Mouse (Mus musculus) small intestine, adult 2 months (tissue): ENCODE measurements around the gene Pmm2. TPM values are rescaled to one million over a fixed set of nuclear protein-coding genes. Genes with fewer than 3 reads are reported as not detected.

ENCODE experiments used
- H3K27ac ChIP-seq: fragments of 200-500 bp; 2 replicates; pipeline ENCODE4 v1.5.1; 2012; ENCODE audit warnings: low read depth, low read length, control low read depth, inconsistent platforms; ENCODE audit not compliant: insufficient read depth
- H3K27me3 ChIP-seq: fragments of 200-500 bp; 2 replicates; pipeline ENCODE4 v1.6.1; 2012; ENCODE audit warnings: mild to moderate bottlenecking, moderate library complexity, low read length, inconsistent platforms; ENCODE audit not compliant: control insufficient read depth, insufficient read depth
- H3K36me3 ChIP-seq: fragments of 200-500 bp; 2 replicates; pipeline ENCODE4 v1.6.1; 2012; ENCODE audit warnings: mild to moderate bottlenecking, low read length, control low read depth, inconsistent platforms; ENCODE audit not compliant: control insufficient read depth, insufficient read depth
- H3K4me1 ChIP-seq: fragments of 200-500 bp; 2 replicates; pipeline ENCODE4 v1.6.1; 2012; ENCODE audit warnings: low read length, inconsistent platforms, mixed read lengths; ENCODE audit not compliant: control insufficient read depth, insufficient read depth, insufficient read length
- H3K4me3 ChIP-seq: fragments of 200-500 bp; 2 replicates; pipeline ENCODE4 v1.5.1; 2012; ENCODE audit warnings: low read depth, mild to moderate bottlenecking, control low read depth, inconsistent platforms, low read length, moderate library complexity
- CTCF ChIP-seq: fragments of 200-500 bp; IDR thresholded peaks from 2 replicates; pipeline ENCODE4 v1.5.1; 2012; ENCODE audit warnings: low read depth, mild to moderate bottlenecking, control low read depth, inconsistent platforms, low read length, moderate library complexity, mixed read lengths; ENCODE audit not compliant: insufficient replicate concordance, insufficient read length; ENCODE audit errors: extremely low read depth
- POLR2A ChIP-seq: fragments of 200-500 bp; IDR thresholded peaks from 2 replicates; pipeline ENCODE4 v1.6.1; 2012; ENCODE audit warnings: low read depth, mild to moderate bottlenecking, control low read depth, inconsistent platforms, low read length, moderate library complexity
- WGBS: fragments of 180-500 bp; shearing (Covaris S2); methylation state at CpG from one replicate; pipeline ENCODE4 v1.1.7; 2018; 5-methylcytosine and 5-hydroxymethylcytosine counted together
- polyA plus RNA-seq: library from polyadenylated mRNA; depleted of rRNA; stranded (reverse); fragments of >200 nt; gene quantifications from 2 replicates; pipeline ENCODE4 v1.2.3, GENCODE M21; 2012

Pmm2 gene
- polyA plus RNA-seq, 1 experiment = 240 TPM

DNA sequence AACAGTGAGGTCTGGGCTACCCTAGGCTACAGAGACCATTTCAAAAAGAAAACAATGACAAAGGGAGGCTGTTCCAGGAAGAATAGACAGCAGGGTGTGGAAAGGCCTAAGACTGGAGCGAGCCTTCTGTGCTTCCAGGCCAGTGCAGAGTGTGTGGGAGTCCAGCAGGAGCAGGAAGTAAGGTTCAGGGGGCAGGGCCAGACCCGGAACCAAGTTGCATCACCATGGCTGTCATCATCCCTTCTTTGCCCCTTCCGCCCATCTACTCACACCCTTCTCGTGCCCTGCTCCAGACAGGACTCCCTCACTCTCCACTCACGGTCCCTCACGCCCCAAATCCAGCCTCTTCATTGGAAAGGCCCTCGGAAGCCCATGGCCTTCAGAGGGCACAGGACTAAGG lies 29.8 kb downstream of the Pmm2 start:
- Histone ChIP-seq H3K4me1 (peaks cover 24% of the 10 kb centered on the region), H3K36me3 (peaks cover 12% of the 10 kb centered on the region), H3K4me3 (no peak overlapping the region), H3K27ac (peak overlapping the region; percentile 12; the same call in 1 of the 2 replicates), H3K27me3 (no peaks in the 10 kb centered on the region)
- 52% methylated on average over 7 of the region's 7 CpGs for WGBS
- TF ChIP-seq CTCF (no peak), POLR2A (no peak)

- Histone ChIP-seq H3K27ac (peak overlapping the region; percentile 7; the same call in 1 of the 2 replicates), H3K36me3 (peaks cover 7% of the 10 kb centered on the region), H3K4me3 (no peak overlapping the region), H3K27me3 (no peaks in the 10 kb centered on the region), H3K4me1 (peaks cover 24% of the 10 kb centered on the region)
- no peak for TF ChIP-seq CTCF
- no peak for TF ChIP-seq POLR2A
- 58% methylated on average over 4 of the region's 4 CpGs for WGBS
Measured at GRCm38 (mm10) chr16:8667814-8668213, 30.3 kb downstream of the Pmm2 start.

- Histone ChIP-seq H3K27ac (no peak overlapping the region), H3K36me3 (peaks cover 3% of the 10 kb centered on the region; the same call in 1 of the 2 replicates), H3K4me3 (no peak overlapping the region), H3K27me3 (no peaks in the 10 kb centered on the region), H3K4me1 (peaks cover 24% of the 10 kb centered on the region)
- TF ChIP-seq POLR2A (no peak), CTCF (no peak)
- WGBS = 86% methylated on average over 2 of the region's 2 CpGs
Measured at GRCm38 (mm10) chr16:8668386-8668785, 30.9 kb downstream of the Pmm2 start.

DNA sequence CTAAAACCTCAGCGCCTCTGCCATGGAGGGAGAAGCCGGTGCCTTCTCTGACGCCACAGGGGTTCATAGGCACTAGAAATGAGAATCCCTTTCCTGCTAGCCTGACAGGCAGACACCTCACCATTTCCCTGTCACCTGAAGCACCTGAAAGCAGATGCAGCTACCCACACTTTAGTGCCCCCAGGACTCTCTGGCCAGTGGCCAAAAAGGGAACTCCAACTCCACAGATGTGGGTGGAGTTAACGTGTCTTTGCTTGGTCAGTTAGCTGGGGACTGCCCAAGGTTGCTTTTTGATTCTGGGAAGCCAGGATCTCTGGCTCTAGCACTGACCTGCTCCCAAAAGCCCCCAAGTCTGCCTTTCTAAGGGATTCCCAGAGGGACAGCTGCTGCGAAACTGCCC lies 32.0 kb downstream of the Pmm2 start:
- WGBS = 74% methylated on average over 5 of the region's 5 CpGs
- H3K27me3 ChIP-seq = no peaks in the 10 kb centered on the region
- no peaks in the 10 kb centered on the region for H3K36me3 ChIP-seq
- H3K27ac ChIP-seq = no peak overlapping the region
- peaks cover 24% of the 10 kb centered on the region for H3K4me1 ChIP-seq
- no peak for TF ChIP-seq CTCF
- no peak for TF ChIP-seq POLR2A
- no peak overlapping the region for H3K4me3 ChIP-seq

GRCm38 (mm10) chr16:8670041-8671035 lies 32.9 kb downstream of the Pmm2 start:
- Histone ChIP-seq H3K4me1 (peaks cover 24% of the 10 kb centered on the region), H3K4me3 (peak overlapping the region; percentile 24), H3K36me3 (no peaks in the 10 kb centered on the region), H3K27me3 (no peaks in the 10 kb centered on the region), H3K27ac (no peak overlapping the region)
- TF ChIP-seq CTCF = no peak
- TF ChIP-seq POLR2A = no peak
- 19% methylated on average over 15 of the region's 15 CpGs for WGBS

DNA sequence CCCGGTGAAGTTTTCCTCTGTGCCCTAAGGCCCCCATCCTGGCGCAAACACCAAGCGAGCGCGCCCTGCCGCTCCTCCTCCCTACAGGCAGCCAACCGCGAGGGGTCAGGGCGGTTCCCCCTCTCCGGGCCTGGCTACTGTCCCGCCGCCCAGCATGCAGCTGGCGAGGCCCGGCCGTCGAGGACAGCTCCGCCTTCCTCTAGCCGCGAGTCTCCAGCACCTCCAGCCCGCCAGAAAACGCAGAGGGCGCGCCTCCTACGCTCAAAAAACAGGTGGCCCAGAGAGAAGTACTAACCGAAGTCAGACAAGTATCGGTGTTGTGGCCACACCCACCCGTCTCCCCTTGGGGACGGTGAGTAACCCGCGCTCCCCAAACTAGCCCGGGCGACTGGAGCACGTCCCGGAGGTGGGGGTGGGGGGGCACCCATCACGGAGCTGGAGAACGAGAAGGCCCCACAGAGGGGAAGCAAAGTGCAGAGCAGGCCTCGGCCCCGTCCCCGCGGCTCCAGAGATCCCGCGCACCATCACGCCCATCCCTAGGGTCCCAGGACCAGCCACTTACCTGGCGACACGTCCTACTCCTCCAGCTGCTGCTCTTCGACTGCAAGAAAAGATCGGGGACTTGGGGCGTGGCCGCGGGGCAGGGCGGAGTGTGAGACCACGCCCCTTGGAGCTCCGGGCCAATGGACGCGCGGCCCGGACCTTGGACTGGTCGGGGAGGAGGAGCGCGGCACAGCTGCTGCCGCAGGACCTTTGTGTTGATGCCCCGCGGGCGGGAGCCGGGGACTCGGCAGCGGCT lies 34.3 kb downstream of the Pmm2 start, which contains the start of gene Carhsp1:
Carhsp1 (minus strand) TSS at position 605 of the 799 bp plus-strand sequence.
- TF ChIP-seq CTCF (no peak), POLR2A (peak; percentile 86)
- under 1% methylated on average over 67 of the region's 67 CpGs for WGBS
- Histone ChIP-seq H3K4me1 (peaks cover 17% of the 10 kb centered on the region), H3K27me3 (no peaks in the 10 kb centered on the region), H3K27ac (peak within 1 kb of the TSS; percentile 84), H3K4me3 (peak within 1 kb of the TSS; percentile 81), H3K36me3 (no peaks in the 10 kb centered on the region)

DNA sequence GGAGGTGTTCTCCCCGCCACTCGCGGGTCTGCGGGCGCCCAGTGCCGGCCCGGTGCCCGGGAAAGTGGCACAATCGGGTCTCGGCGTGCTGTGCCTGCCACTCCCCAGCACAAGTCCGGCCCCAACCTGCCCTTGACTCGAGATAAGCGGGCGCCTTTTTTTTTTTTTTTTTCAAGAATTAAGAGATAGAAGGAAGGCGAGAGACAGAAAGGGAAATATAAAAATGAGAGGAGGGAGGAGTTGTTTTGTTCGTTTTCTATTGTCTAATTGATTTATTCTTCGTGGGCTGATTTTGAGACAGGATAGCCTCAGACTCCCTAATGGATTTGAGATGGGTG lies 34.8 kb downstream of the Pmm2 start:
- H3K27ac ChIP-seq = 0 out of 2 replicates have a peak overlapping the region, but pooled peaks have one; percentile 2
- peaks cover 14% of the 10 kb centered on the region for H3K4me1 ChIP-seq
- H3K4me3 ChIP-seq = peak overlapping the region; percentile 81
- TF ChIP-seq CTCF (no peak), POLR2A (no peak)
- no peaks in the 10 kb centered on the region for H3K36me3 ChIP-seq
- under 1% methylated on average over 18 of the region's 18 CpGs for WGBS
- H3K27me3 ChIP-seq = no peaks in the 10 kb centered on the region
